Mouse (Mus musculus): ENCODE results near the gene Xndc1.

Xndc1 gene

GRCm38 (mm10) chr7:102082816-102083215, 17.5 kb downstream of the Xndc1 start, which contains the start of gene Trpc2:
TSS of gene Trpc2 (plus strand) at chr7:102083116.
- no peak for DNase-seq

GRCm38 (mm10) chr7:102084041-102084696, 18.9 kb downstream of the Xndc1 start:
- no peak for DNase-seq

GRCm38 (mm10) chr7:102087336-102087735, 22.0 kb downstream of the Xndc1 start:
- DNase-seq: no peak

- peak in 1 of 2 experiments; percentile 17 for DNase-seq
Measured at GRCm38 (mm10) chr7:102099760-102100661, 34.7 kb downstream of the Xndc1 start.

- DNase-seq: no peak
Measured at GRCm38 (mm10) chr7:102100868-102101267, 35.6 kb downstream of the Xndc1 start.

- DNase-seq: no peak
Measured at GRCm38 (mm10) chr7:102101487-102101886, 36.2 kb downstream of the Xndc1 start, which contains the start of gene Art1. TSS of gene Art1 (plus strand) at chr7:102101743.

- DNase-seq: no peak
Measured at GRCm38 (mm10) chr7:102102241-102102640, 36.9 kb downstream of the Xndc1 start.

GRCm38 (mm10) chr7:102102696-102103095, 37.4 kb downstream of the Xndc1 start:
- DNase-seq: no peak

- DNase-seq: no peak
Measured at GRCm38 (mm10) chr7:102103555-102103954, 38.2 kb downstream of the Xndc1 start.

- no peak for DNase-seq
Measured at GRCm38 (mm10) chr7:102104126-102104525, 38.8 kb downstream of the Xndc1 start.

- no peak for DNase-seq
Measured at GRCm38 (mm10) chr7:102106700-102107141, 41.4 kb downstream of the Xndc1 start.

GRCm38 (mm10) chr7:102108206-102108605, 42.9 kb downstream of the Xndc1 start:
- DNase-seq: no peak

- no peak for DNase-seq
Measured at GRCm38 (mm10) chr7:102109171-102109570, 43.9 kb downstream of the Xndc1 start, which contains the start of gene Art5. TSS of gene Art5 (minus strand) at chr7:102109489.

GRCm38 (mm10) chr7:102109746-102110145, 44.4 kb downstream of the Xndc1 start:
- no peak for DNase-seq

- no peak for DNase-seq
Measured at GRCm38 (mm10) chr7:102113151-102113729, 47.9 kb downstream of the Xndc1 start.

- DNase-seq: no peak
Measured at GRCm38 (mm10) chr7:102116579-102117331, 51.4 kb downstream of the Xndc1 start, which contains the start of gene Chrna10. TSS of gene Chrna10 (minus strand) at chr7:102116828.

GRCm38 (mm10) chr7:102117382-102117781, 52.1 kb downstream of the Xndc1 start:
- DNase-seq: no peak

- no peak for DNase-seq
Measured at GRCm38 (mm10) chr7:102120326-102120725, 55.0 kb downstream of the Xndc1 start.

GRCm38 (mm10) chr7:102132395-102132794, 67.1 kb downstream of the Xndc1 start:
- DNase-seq: no peak
